Mouse (Mus musculus): Measurements from ENCODE around the gene Ngef. TPM values are rescaled to one million over a fixed set of nuclear protein-coding genes. Genes with fewer than 3 reads are reported as not detected.

Ngef gene
- polyA plus RNA-seq, 1 experiment from 2014 or later = 0.32 TPM

DNA sequence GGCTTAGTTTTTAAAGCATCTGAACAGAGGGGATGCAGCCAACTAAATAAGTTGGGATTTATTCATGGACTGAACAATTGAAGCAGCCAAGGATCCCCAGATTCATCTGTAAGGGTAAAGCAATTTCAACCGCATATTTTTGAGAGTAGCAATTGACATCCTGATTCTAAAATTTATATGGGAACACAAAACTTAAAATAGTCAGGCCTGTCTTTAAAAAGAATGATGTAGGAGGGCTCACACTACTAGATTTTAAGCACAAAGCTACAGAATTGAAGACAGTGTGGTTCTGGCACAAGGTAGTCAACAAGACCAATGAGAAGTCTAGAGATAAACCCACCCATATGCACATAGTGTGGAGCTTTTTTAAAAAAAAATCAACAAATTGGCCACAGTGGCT lies 36.7 kb downstream of the Ngef start:
- 91% methylated on average over 1 of the region's 1 CpGs for WGBS
- H3K4me2 ChIP-seq (ENCODE audit: low read depth, low read length) = no peak overlapping the region
- no peaks in the 10 kb centered on the region for H3K4me1 ChIP-seq (ENCODE audit: control insufficient read depth, insufficient read depth, low read length)
- H3K4me3 ChIP-seq (ENCODE audit: low read length) = no peak overlapping the region
- ATAC-seq (replicated peaks; ENCODE audit: extremely low read depth, insufficient read depth, low FRiP score) = no peak
- no peak overlapping the region for H3K9ac ChIP-seq (ENCODE audit: low read length)
- no peak overlapping the region for H3K27ac ChIP-seq (ENCODE audit: low read length)
- no peaks in the 10 kb centered on the region for H3K27me3 ChIP-seq (ENCODE audit: control insufficient read depth, insufficient read depth, low read length)
- no peaks in the 10 kb centered on the region for H3K36me3 ChIP-seq (ENCODE audit: control insufficient read depth, insufficient read depth)
- no peaks in the 10 kb centered on the region for H3K9me3 ChIP-seq (replicated peaks; ENCODE audit: control insufficient read depth, low read length)

GRCm38 (mm10) chr1:87534118-87534517 lies 39.6 kb downstream of the Ngef start:
- H3K9ac ChIP-seq (ENCODE audit: low read length) = no peak overlapping the region
- no peaks in the 10 kb centered on the region for H3K4me1 ChIP-seq (ENCODE audit: control insufficient read depth, insufficient read depth, low read length)
- H3K9me3 ChIP-seq (replicated peaks; ENCODE audit: control insufficient read depth, low read length) = no peaks in the 10 kb centered on the region
- no peak overlapping the region for H3K4me3 ChIP-seq (ENCODE audit: low read length)
- no peak for ATAC-seq (replicated peaks; ENCODE audit: extremely low read depth, insufficient read depth, low FRiP score)
- WGBS = 87% methylated on average over 3 of the region's 3 CpGs
- H3K36me3 ChIP-seq (ENCODE audit: control insufficient read depth, insufficient read depth) = no peaks in the 10 kb centered on the region
- H3K27ac ChIP-seq (ENCODE audit: low read length) = no peak overlapping the region
- H3K27me3 ChIP-seq (ENCODE audit: control insufficient read depth, insufficient read depth, low read length) = no peaks in the 10 kb centered on the region
- H3K4me2 ChIP-seq (ENCODE audit: low read depth, low read length) = no peak overlapping the region

GRCm38 (mm10) chr1:87532346-87532745 lies 41.3 kb downstream of the Ngef start:
- WGBS = 69% methylated on average over 4 of the region's 4 CpGs
- no peaks in the 10 kb centered on the region for H3K36me3 ChIP-seq (ENCODE audit: control insufficient read depth, insufficient read depth)
- no peak overlapping the region for H3K9ac ChIP-seq (ENCODE audit: low read length)
- H3K9me3 ChIP-seq (replicated peaks; ENCODE audit: control insufficient read depth, low read length) = no peaks in the 10 kb centered on the region
- H3K4me3 ChIP-seq (ENCODE audit: low read length) = no peak overlapping the region
- H3K27me3 ChIP-seq (ENCODE audit: control insufficient read depth, insufficient read depth, low read length) = no peaks in the 10 kb centered on the region
- H3K4me1 ChIP-seq (ENCODE audit: control insufficient read depth, insufficient read depth, low read length) = no peaks in the 10 kb centered on the region
- H3K4me2 ChIP-seq (ENCODE audit: low read depth, low read length) = no peak overlapping the region
- no peak overlapping the region for H3K27ac ChIP-seq (ENCODE audit: low read length)
- no peak for ATAC-seq (replicated peaks; ENCODE audit: extremely low read depth, insufficient read depth, low FRiP score)

GRCm38 (mm10) chr1:87527191-87527590 lies 46.5 kb downstream of the Ngef start:
- 82% methylated on average over 9 of the region's 9 CpGs for WGBS
- Histone ChIP-seq H3K4me2 (ENCODE audit: low read depth, low read length) (no peak overlapping the region), H3K9ac (ENCODE audit: low read length) (no peak overlapping the region), H3K4me1 (ENCODE audit: control insufficient read depth, insufficient read depth, low read length) (no peaks in the 10 kb centered on the region), H3K9me3 (replicated peaks; ENCODE audit: control insufficient read depth, low read length) (no peaks in the 10 kb centered on the region), H3K27ac (ENCODE audit: low read length) (no peak overlapping the region), H3K4me3 (ENCODE audit: low read length) (no peak overlapping the region), H3K36me3 (ENCODE audit: control insufficient read depth, insufficient read depth) (no peaks in the 10 kb centered on the region), H3K27me3 (ENCODE audit: control insufficient read depth, insufficient read depth, low read length) (no peaks in the 10 kb centered on the region)
- no peak for ATAC-seq (replicated peaks; ENCODE audit: extremely low read depth, insufficient read depth, low FRiP score)

GRCm38 (mm10) chr1:87525041-87525440 lies 48.6 kb downstream of the Ngef start:
- Histone ChIP-seq H3K9me3 (replicated peaks; ENCODE audit: control insufficient read depth, low read length) (no peaks in the 10 kb centered on the region), H3K4me1 (ENCODE audit: control insufficient read depth, insufficient read depth, low read length) (no peaks in the 10 kb centered on the region), H3K4me3 (ENCODE audit: low read length) (no peak overlapping the region), H3K9ac (ENCODE audit: low read length) (no peak overlapping the region), H3K36me3 (ENCODE audit: control insufficient read depth, insufficient read depth) (no peaks in the 10 kb centered on the region), H3K27ac (ENCODE audit: low read length) (no peak overlapping the region), H3K4me2 (ENCODE audit: low read depth, low read length) (no peak overlapping the region), H3K27me3 (ENCODE audit: control insufficient read depth, insufficient read depth, low read length) (no peaks in the 10 kb centered on the region)
- WGBS = 86% methylated on average over 7 of the region's 7 CpGs
- no peak for ATAC-seq (replicated peaks; ENCODE audit: extremely low read depth, insufficient read depth, low FRiP score)

- Histone ChIP-seq H3K9ac (ENCODE audit: low read length) (no peak overlapping the region), H3K4me1 (ENCODE audit: control insufficient read depth, insufficient read depth, low read length) (no peaks in the 10 kb centered on the region), H3K36me3 (ENCODE audit: control insufficient read depth, insufficient read depth) (no peaks in the 10 kb centered on the region), H3K27ac (ENCODE audit: low read length) (no peak overlapping the region), H3K9me3 (replicated peaks; ENCODE audit: control insufficient read depth, low read length) (no peaks in the 10 kb centered on the region), H3K27me3 (ENCODE audit: control insufficient read depth, insufficient read depth, low read length) (no peaks in the 10 kb centered on the region), H3K4me3 (ENCODE audit: low read length) (no peak overlapping the region), H3K4me2 (ENCODE audit: low read depth, low read length) (no peak overlapping the region)
- WGBS = 62% methylated on average over 1 of the region's 1 CpGs
- no peak for ATAC-seq (replicated peaks; ENCODE audit: extremely low read depth, insufficient read depth, low FRiP score)
Measured at GRCm38 (mm10) chr1:87521523-87521922, 52.1 kb downstream of the Ngef start.

GRCm38 (mm10) chr1:87520467-87520866 lies 53.2 kb downstream of the Ngef start:
- ATAC-seq (replicated peaks; ENCODE audit: extremely low read depth, insufficient read depth, low FRiP score) = no peak

GRCm38 (mm10) chr1:87510845-87511244 lies 62.8 kb downstream of the Ngef start:
- H3K9ac ChIP-seq (ENCODE audit: low read length) = no peak overlapping the region
- H3K27ac ChIP-seq (ENCODE audit: low read length) = no peak overlapping the region
- H3K36me3 ChIP-seq (ENCODE audit: control insufficient read depth, insufficient read depth) = no peaks in the 10 kb centered on the region
- 24% methylated on average over 5 of the region's 5 CpGs for WGBS
- ATAC-seq (replicated peaks; ENCODE audit: extremely low read depth, insufficient read depth, low FRiP score) = no peak
- peaks cover 9% of the 10 kb centered on the region for H3K4me1 ChIP-seq (ENCODE audit: control insufficient read depth, insufficient read depth, low read length)
- peaks cover 44% of the 10 kb centered on the region for H3K27me3 ChIP-seq (ENCODE audit: control insufficient read depth, insufficient read depth, low read length)
- H3K4me2 ChIP-seq (ENCODE audit: low read depth, low read length) = no peak overlapping the region
- H3K9me3 ChIP-seq (replicated peaks; ENCODE audit: control insufficient read depth, low read length) = peaks cover 4% of the 10 kb centered on the region
- H3K4me3 ChIP-seq (ENCODE audit: low read length) = no peak overlapping the region

More at GRCm38 (mm10) chr1:87520467-87520866, 53.2 kb downstream of the Ngef start:
- H3K27ac ChIP-seq (ENCODE audit: low read length) = no peak overlapping the region
- H3K36me3 ChIP-seq (ENCODE audit: control insufficient read depth, insufficient read depth) = no peaks in the 10 kb centered on the region
- no peak overlapping the region for H3K4me2 ChIP-seq (ENCODE audit: low read depth, low read length)
- H3K4me3 ChIP-seq (ENCODE audit: low read length) = no peak overlapping the region
- no peak overlapping the region for H3K9ac ChIP-seq (ENCODE audit: low read length)
- H3K9me3 ChIP-seq (replicated peaks; ENCODE audit: control insufficient read depth, low read length) = no peaks in the 10 kb centered on the region
- no peaks in the 10 kb centered on the region for H3K4me1 ChIP-seq (ENCODE audit: control insufficient read depth, insufficient read depth, low read length)
- H3K27me3 ChIP-seq (ENCODE audit: control insufficient read depth, insufficient read depth, low read length) = no peaks in the 10 kb centered on the region

GRCm38 (mm10) chr1:87510166-87510691 lies 63.4 kb downstream of the Ngef start:
- no peak overlapping the region for H3K27ac ChIP-seq (ENCODE audit: low read length)
- under 1% methylated on average over 26 of the region's 61 CpGs for WGBS
- peak overlapping the region; percentile 99 for H3K4me2 ChIP-seq (ENCODE audit: low read depth, low read length)
- H3K4me1 ChIP-seq (ENCODE audit: control insufficient read depth, insufficient read depth, low read length) = peaks cover 9% of the 10 kb centered on the region
- peak; percentile 56; the same call in 1 of the 2 replicates for ATAC-seq (replicated peaks; ENCODE audit: extremely low read depth, insufficient read depth, low FRiP score)
- peak overlapping the region; percentile 70 for H3K4me3 ChIP-seq (ENCODE audit: low read length)
- peaks cover 44% of the 10 kb centered on the region for H3K27me3 ChIP-seq (ENCODE audit: control insufficient read depth, insufficient read depth, low read length)
- no peaks in the 10 kb centered on the region for H3K36me3 ChIP-seq (ENCODE audit: control insufficient read depth, insufficient read depth)
- H3K9ac ChIP-seq (ENCODE audit: low read length) = peak overlapping the region; percentile 64
- H3K9me3 ChIP-seq (replicated peaks; ENCODE audit: control insufficient read depth, low read length) = peaks cover 4% of the 10 kb centered on the region
